Mouse (Mus musculus) activated CD4-positive, CD25-positive, alpha-beta regulatory T cell, adult 4 months (primary cell): ENCODE results near the gene Mcrip2. TPM values are rescaled to one million over a fixed set of nuclear protein-coding genes. Genes with fewer than 3 reads are reported as not detected.
"Not testable (repeated sequence)": the region's sequence is repeated elsewhere in the genome, so short reads cannot be mapped to it uniquely, and the experiment has no call there.

Experiments
- ATAC-seq: one replicate; pipeline ENCODE4 v1.8.0; 2017
- polyA plus RNA-seq, 2 experiments: library from polyadenylated mRNA; unstranded; fragments of 100-300 nt; shearing (Covaris generic); gene quantifications; one replicate each; pipeline ENCODE4 v1.2.1; 2017

Gene Mcrip2
- polyA plus RNA-seq, 2 experiments from 2014 or later: 2.2 to 6.9 TPM

- no peak for ATAC-seq
Observed at GRCm38 (mm10) chr17:25880196-25880910, 11.8 kb upstream of the Mcrip2 start, which contains the start of gene Wfikkn1. TSS of gene Wfikkn1 (minus strand) at chr17:25880858.

- no peak for ATAC-seq
Observed at GRCm38 (mm10) chr17:25879750-25880149, 11.2 kb upstream of the Mcrip2 start.

GRCm38 (mm10) chr17:25879261-25879660, 10.7 kb upstream of the Mcrip2 start:
- no peak for ATAC-seq

GRCm38 (mm10) chr17:25878611-25879180, 10.1 kb upstream of the Mcrip2 start:
- ATAC-seq: no peak

- ATAC-seq: no peak
Observed at GRCm38 (mm10) chr17:25877741-25878610, 9.4 kb upstream of the Mcrip2 start.

GRCm38 (mm10) chr17:25877025-25877424, 8.5 kb upstream of the Mcrip2 start:
- ATAC-seq: no peak

- no peak for ATAC-seq
Observed at GRCm38 (mm10) chr17:25876347-25876915, 7.9 kb upstream of the Mcrip2 start.

GRCm38 (mm10) chr17:25875171-25876136, 6.9 kb upstream of the Mcrip2 start:
- peak; percentile 70 for ATAC-seq

GRCm38 (mm10) chr17:25874721-25875170, 6.2 kb upstream of the Mcrip2 start, which contains the start of gene Mettl26:
TSS of gene Mettl26 (plus strand) at chr17:25875074.
- ATAC-seq: peak; percentile 59

GRCm38 (mm10) chr17:25874148-25874720, 5.7 kb upstream of the Mcrip2 start:
- no peak for ATAC-seq

- no peak for ATAC-seq
Observed at GRCm38 (mm10) chr17:25873405-25874147, 5.0 kb upstream of the Mcrip2 start.

- no peak for ATAC-seq
Observed at GRCm38 (mm10) chr17:25872676-25873075, 4.1 kb upstream of the Mcrip2 start.

- not testable (repeated sequence) for ATAC-seq
Observed at GRCm38 (mm10) chr17:25871566-25871965, 3.0 kb upstream of the Mcrip2 start.

- no peak for ATAC-seq
Observed at GRCm38 (mm10) chr17:25869954-25870353, 1.4 kb upstream of the Mcrip2 start.

GRCm38 (mm10) chr17:25869498-25869897, 934 bp upstream of the Mcrip2 start:
- ATAC-seq: no peak

- no peak for ATAC-seq
Observed at GRCm38 (mm10) chr17:25867836-25868600, 546 bp downstream of the Mcrip2 start.

- ATAC-seq: no peak
Observed at GRCm38 (mm10) chr17:25867509-25867835, 1.1 kb downstream of the Mcrip2 start.

- ATAC-seq: no peak
Observed at GRCm38 (mm10) chr17:25866172-25866571, 2.4 kb downstream of the Mcrip2 start.

GRCm38 (mm10) chr17:25865288-25865687, 3.3 kb downstream of the Mcrip2 start:
- no peak for ATAC-seq

- ATAC-seq: no peak
Observed at GRCm38 (mm10) chr17:25864311-25864710, 4.3 kb downstream of the Mcrip2 start.
